Mouse (Mus musculus) bone marrow macrophage, adult 2 months (primary cell): ENCODE data around the gene Ccdc36.

ENCODE experiments used
- CTCF ChIP-seq: IDR thresholded peaks from 2 replicates; pipeline ENCODE4 v1.5.1; 2012; ENCODE audit warnings: low read depth, mild to moderate bottlenecking, low read length, moderate library complexity
- POLR2A ChIP-seq: IDR thresholded peaks from 2 replicates; pipeline ENCODE4 v1.6.1; 2012; ENCODE audit warnings: mild to moderate bottlenecking, low read depth, low read length, borderline replicate concordance

DNA sequence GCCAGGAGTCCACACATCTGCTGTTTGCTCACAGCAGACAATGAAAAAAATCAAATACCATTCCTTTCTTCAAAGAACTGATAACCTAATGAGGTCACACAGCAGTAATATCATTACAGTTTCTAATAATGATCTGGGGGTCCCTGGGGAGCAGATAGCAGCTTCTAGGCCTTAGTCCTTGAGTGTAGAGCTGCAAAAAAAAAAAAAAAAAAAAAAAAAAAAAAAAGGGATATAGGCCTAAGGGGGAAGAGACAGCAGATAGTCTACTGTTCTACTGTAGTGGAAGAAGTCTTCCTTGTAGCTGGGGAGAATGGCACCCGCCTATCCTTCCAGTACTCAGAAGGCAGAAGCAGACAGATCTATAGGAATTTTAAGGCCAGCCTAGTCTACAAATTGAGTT is 32.9 kb downstream of the Ccdc36 start:
- TF ChIP-seq CTCF (no peak), POLR2A (no peak)
